Mouse (Mus musculus): Measurements from ENCODE around the gene Olfr902.
"Not testable (repeated sequence)": the region's sequence is repeated elsewhere in the genome, so short reads cannot be mapped to it uniquely, and the experiment has no call there.

The Olfr902 gene

GRCm38 (mm10) chr9:38447352-38447751, at the start of gene Olfr902:
Olfr902 (plus strand) TSS chr9:38447652.
- H3K36me3 ChIP-seq (ENCODE audit: control insufficient read depth, insufficient read depth, low read length, poor library complexity, severe bottlenecking) = no peaks in the 10 kb centered on the region
- no peak for DNase-seq (ENCODE audit: low read depth, low spot score)
- no peaks in the 10 kb centered on the region for H3K27me3 ChIP-seq (ENCODE audit: control insufficient read depth, insufficient read depth, low read length, poor library complexity, severe bottlenecking)

GRCm38 (mm10) chr9:38401398-38401797, 46.1 kb upstream of the Olfr902 start, which contains the start of gene Olfr147:
Olfr147 (plus strand) TSS chr9:38401698.
- Histone ChIP-seq H3K36me3 (ENCODE audit: control insufficient read depth, insufficient read depth, low read length, poor library complexity, severe bottlenecking) (no peaks in the 10 kb centered on the region), H3K27me3 (ENCODE audit: control insufficient read depth, insufficient read depth, low read length, poor library complexity, severe bottlenecking) (no peaks in the 10 kb centered on the region)
- DNase-seq (ENCODE audit: low read depth, low spot score) = no peak

- not testable (repeated sequence) for H3K27me3 ChIP-seq (ENCODE audit: control insufficient read depth, insufficient read depth, low read length, poor library complexity, severe bottlenecking); DNase-seq (ENCODE audit: low read depth, low spot score); H3K36me3 ChIP-seq (ENCODE audit: control insufficient read depth, insufficient read depth, low read length, poor library complexity, severe bottlenecking)
These were observed 40.0 kb upstream of the Olfr902 start for GRCm38 (mm10) chr9:38407502-38407901.

- not testable (repeated sequence) for DNase-seq (ENCODE audit: low read depth, low spot score); H3K27me3 ChIP-seq (ENCODE audit: control insufficient read depth, insufficient read depth, low read length, poor library complexity, severe bottlenecking); H3K36me3 ChIP-seq (ENCODE audit: control insufficient read depth, insufficient read depth, low read length, poor library complexity, severe bottlenecking)
These were observed 34.0 kb upstream of the Olfr902 start for GRCm38 (mm10) chr9:38413502-38413901.

GRCm38 (mm10) chr9:38423801-38424200, 23.7 kb upstream of the Olfr902 start:
- DNase-seq (ENCODE audit: low read depth, low spot score) = no peak
- H3K27me3 ChIP-seq (ENCODE audit: control insufficient read depth, insufficient read depth, low read length, poor library complexity, severe bottlenecking) = no peaks in the 10 kb centered on the region
- no peaks in the 10 kb centered on the region for H3K36me3 ChIP-seq (ENCODE audit: control insufficient read depth, insufficient read depth, low read length, poor library complexity, severe bottlenecking)

- Histone ChIP-seq H3K36me3 (ENCODE audit: control insufficient read depth, insufficient read depth, low read length, poor library complexity, severe bottlenecking) (no peaks in the 10 kb centered on the region), H3K27me3 (ENCODE audit: control insufficient read depth, insufficient read depth, low read length, poor library complexity, severe bottlenecking) (no peaks in the 10 kb centered on the region)
- no peak for DNase-seq (ENCODE audit: low read depth, low spot score)
These were observed 20.4 kb upstream of the Olfr902 start for GRCm38 (mm10) chr9:38427026-38427425.

GRCm38 (mm10) chr9:38429155-38429554, 18.3 kb upstream of the Olfr902 start, which contains the start of gene Olfr901:
Olfr901 (plus strand) TSS chr9:38429455.
- Histone ChIP-seq H3K27me3 (ENCODE audit: control insufficient read depth, insufficient read depth, low read length, poor library complexity, severe bottlenecking) (no peaks in the 10 kb centered on the region), H3K36me3 (ENCODE audit: control insufficient read depth, insufficient read depth, low read length, poor library complexity, severe bottlenecking) (no peaks in the 10 kb centered on the region)
- DNase-seq (ENCODE audit: low read depth, low spot score) = no peak

- Histone ChIP-seq H3K36me3 (ENCODE audit: control insufficient read depth, insufficient read depth, low read length, poor library complexity, severe bottlenecking) (no peaks in the 10 kb centered on the region), H3K27me3 (ENCODE audit: control insufficient read depth, insufficient read depth, low read length, poor library complexity, severe bottlenecking) (no peaks in the 10 kb centered on the region)
- DNase-seq (ENCODE audit: low read depth, low spot score) = no peak
These were observed 15.4 kb downstream of the Olfr902 start, which contains the start of gene Olfr904 for GRCm38 (mm10) chr9:38462844-38463243. Olfr904 (plus strand) TSS chr9:38463144.

GRCm38 (mm10) chr9:38470807-38471206, 23.4 kb downstream of the Olfr902 start, which contains the start of gene Olfr905:
Olfr905 (plus strand) TSS chr9:38471107.
- no peak for DNase-seq (ENCODE audit: low read depth, low spot score)
- Histone ChIP-seq H3K27me3 (ENCODE audit: control insufficient read depth, insufficient read depth, low read length, poor library complexity, severe bottlenecking) (no peaks in the 10 kb centered on the region), H3K36me3 (ENCODE audit: control insufficient read depth, insufficient read depth, low read length, poor library complexity, severe bottlenecking) (no peaks in the 10 kb centered on the region)

GRCm38 (mm10) chr9:38486785-38487184, 39.3 kb downstream of the Olfr902 start, which contains the start of gene Olfr906:
Olfr906 (plus strand) TSS chr9:38487085.
- no peaks in the 10 kb centered on the region for H3K36me3 ChIP-seq (ENCODE audit: control insufficient read depth, insufficient read depth, low read length, poor library complexity, severe bottlenecking)
- DNase-seq (ENCODE audit: low read depth, low spot score) = no peak
- H3K27me3 ChIP-seq (ENCODE audit: control insufficient read depth, insufficient read depth, low read length, poor library complexity, severe bottlenecking) = no peaks in the 10 kb centered on the region

- no peak for DNase-seq (ENCODE audit: low read depth, low spot score)
- Histone ChIP-seq H3K27me3 (ENCODE audit: control insufficient read depth, insufficient read depth, low read length, poor library complexity, severe bottlenecking) (no peaks in the 10 kb centered on the region), H3K36me3 (ENCODE audit: control insufficient read depth, insufficient read depth, low read length, poor library complexity, severe bottlenecking) (no peaks in the 10 kb centered on the region)
These were observed 48.0 kb downstream of the Olfr902 start, which contains the start of gene Olfr907 for GRCm38 (mm10) chr9:38495501-38495900. Olfr907 (plus strand) TSS chr9:38495801.
